Mouse (Mus musculus) gastrocnemius, adult 18-20 months (tissue): Measurements from ENCODE around the gene Rnf223. TPM values are rescaled to one million over a fixed set of nuclear protein-coding genes. Genes with fewer than 3 reads are reported as not detected.
"Not testable (repeated sequence)": the region's sequence is repeated elsewhere in the genome, so short reads cannot be mapped to it uniquely, and the experiment has no call there.

ENCODE experiments used
- DNase-seq: peaks from one replicate; pipeline ENCODE4 v3.0.0; 2021; ENCODE audit warnings: low spot score
- total RNA-seq, 2 experiments: library from RNA; stranded (reverse); gene quantifications; 2 replicates each; pipeline ENCODE4 v1.2.3; 2021

Rnf223 gene
- total RNA-seq, 2 experiments from 2014 or later, result not detected

GRCm38 (mm10) chr4:156128746-156129145 is 1.6 kb upstream of the Rnf223 start:
- no peak for DNase-seq

- DNase-seq, result no peak
These were observed 627 bp downstream of the Rnf223 start for GRCm38 (mm10) chr4:156130940-156131339.

GRCm38 (mm10) chr4:156133334-156133733 is 3.0 kb downstream of the Rnf223 start:
- DNase-seq, result no peak

- DNase-seq, result no peak
These were observed 3.8 kb downstream of the Rnf223 start for GRCm38 (mm10) chr4:156133943-156134605.

- no peak for DNase-seq
These were observed 4.8 kb downstream of the Rnf223 start for GRCm38 (mm10) chr4:156135112-156135511.

GRCm38 (mm10) chr4:156135801-156136200 is 5.5 kb downstream of the Rnf223 start:
- DNase-seq, result no peak

GRCm38 (mm10) chr4:156136285-156137100 is 6.2 kb downstream of the Rnf223 start:
- no peak for DNase-seq

GRCm38 (mm10) chr4:156150887-156151286 is 20.6 kb downstream of the Rnf223 start:
- not testable (repeated sequence) for DNase-seq

GRCm38 (mm10) chr4:156154771-156155170 is 24.5 kb downstream of the Rnf223 start:
- no peak for DNase-seq

- DNase-seq, result no peak
These were observed 36.2 kb downstream of the Rnf223 start for GRCm38 (mm10) chr4:156166477-156166876.

- DNase-seq, result no peak
These were observed 38.3 kb downstream of the Rnf223 start for GRCm38 (mm10) chr4:156168611-156169010.

GRCm38 (mm10) chr4:156169129-156169528 is 38.8 kb downstream of the Rnf223 start:
- no peak for DNase-seq

- DNase-seq, result no peak
These were observed 41.5 kb downstream of the Rnf223 start for GRCm38 (mm10) chr4:156171828-156172227.

GRCm38 (mm10) chr4:156177630-156178029 is 47.3 kb downstream of the Rnf223 start:
- DNase-seq, result no peak

Other genes with a start within 250 kb of the Rnf223 start
- 10 to 100 TPM; 11.2 to 13.2 TPM for gene Pusl1, start 238.7 kb upstream of the Rnf223 start, total RNA-seq
- 1 to 10 TPM; 6.6 to 7.3 TPM for gene Acap3, start 238.7 kb upstream of the Rnf223 start, total RNA-seq
- gene Ube2j2, start 186.7 kb upstream of the Rnf223 start, total RNA-seq, result 10 to 100 TPM; 62.3 to 66.4 TPM
- 10 to 100 TPM; 16.9 to 19.7 TPM for gene C1qtnf12, start 168.2 kb upstream of the Rnf223 start, total RNA-seq
- gene B3galt6, start 137.9 kb upstream of the Rnf223 start, total RNA-seq, result 1 to 10 TPM; 1.3 TPM
- gene Sdf4, start 137.6 kb upstream of the Rnf223 start, total RNA-seq, result 10 to 100 TPM; 77.2 to 85.0 TPM
- gene Tnfrsf4, start 116.7 kb upstream of the Rnf223 start, total RNA-seq, result 1 to 10 TPM; 1.2 to 1.3 TPM
- gene Tnfrsf18, start 104.3 kb upstream of the Rnf223 start, total RNA-seq, result not detected
- gene Ttll10, start 71.1 kb upstream of the Rnf223 start, total RNA-seq, result not detected
- gene 9430015G10Rik, start 20.5 kb upstream of the Rnf223 start, total RNA-seq, result 1 to 10 TPM; 2.1 to 3.1 TPM
- 1 to 10 TPM; 4.8 to 5.6 TPM for gene Agrn, start 67.0 kb downstream of the Rnf223 start, total RNA-seq
- gene Isg15, start 70.3 kb downstream of the Rnf223 start, total RNA-seq, result under 1 TPM; 0.32 to 0.74 TPM
- gene AW011738, start 72.8 kb downstream of the Rnf223 start, total RNA-seq, result 1 to 10 TPM; 3.7 to 4.9 TPM
- 100 to 1,000 TPM; 143 to 233 TPM for gene Perm1, start 85.4 kb downstream of the Rnf223 start, total RNA-seq
- 1 to 10 TPM; 5.9 to 6.7 TPM for gene Plekhn1, start 104.3 kb downstream of the Rnf223 start, total RNA-seq
- gene Noc2l, start 105.5 kb downstream of the Rnf223 start, total RNA-seq, result 10 to 100 TPM; 31.2 to 33.4 TPM
- gene Samd11, start 125.1 kb downstream of the Rnf223 start, total RNA-seq, result not detected
- gene Vmn2r-ps159, start 200.6 kb downstream of the Rnf223 start, total RNA-seq, result not detected